Mouse (Mus musculus) thymus, postnatal 4 days (tissue): ENCODE measurements around the gene Smg9.

ENCODE experiments used
- DNase-seq: peaks from one replicate; pipeline ENCODE4 v3.0.0; 2021

Smg9 gene

DNA sequence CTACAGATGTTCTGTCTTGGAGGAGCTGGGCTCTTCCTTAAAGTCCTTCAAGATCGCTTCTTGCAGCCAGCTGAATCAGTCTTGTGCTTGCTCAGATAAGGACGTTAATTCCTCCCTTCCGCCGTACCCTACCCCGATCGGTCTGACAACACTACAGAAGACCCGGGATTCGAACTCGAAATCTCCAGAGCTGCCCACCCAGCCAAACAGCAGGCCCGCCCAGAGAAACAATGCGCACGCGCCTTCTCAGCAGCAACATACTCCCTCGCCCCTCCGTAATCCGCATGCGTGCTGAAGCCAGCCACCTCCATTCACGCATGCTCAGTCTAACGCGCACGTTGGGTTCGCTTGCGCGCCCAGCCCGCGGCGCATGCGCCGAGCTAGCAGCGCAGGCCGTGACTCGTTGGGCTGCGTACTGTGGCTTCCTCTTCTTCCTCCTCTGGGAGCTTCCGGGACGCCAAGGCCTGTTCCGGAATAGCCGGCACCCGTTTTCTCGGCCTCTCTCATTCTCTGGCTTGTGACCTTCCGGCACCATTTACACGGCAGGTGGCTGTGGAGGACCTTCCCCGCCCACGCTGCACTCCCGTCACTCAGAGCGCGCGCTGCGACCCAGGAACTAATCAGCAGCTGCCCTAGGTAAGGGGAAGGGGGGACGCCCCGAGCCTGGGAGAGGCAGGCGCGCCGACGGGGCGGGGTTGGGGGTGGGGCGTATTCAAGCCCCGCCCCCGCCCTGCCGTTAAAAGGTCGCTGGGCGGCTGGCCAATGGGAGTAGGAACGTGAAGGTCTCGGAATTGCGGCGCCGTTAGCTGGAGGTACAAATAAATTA is at the start of gene Smg9:
Smg9 (plus strand) TSS at position 364 of the 826 bp plus-strand sequence.
- peak; percentile 97 for DNase-seq

- DNase-seq = no peak
Measured at GRCm38 (mm10) chr7:24355646-24356045, 43.8 kb upstream of the Smg9 start.

DNA sequence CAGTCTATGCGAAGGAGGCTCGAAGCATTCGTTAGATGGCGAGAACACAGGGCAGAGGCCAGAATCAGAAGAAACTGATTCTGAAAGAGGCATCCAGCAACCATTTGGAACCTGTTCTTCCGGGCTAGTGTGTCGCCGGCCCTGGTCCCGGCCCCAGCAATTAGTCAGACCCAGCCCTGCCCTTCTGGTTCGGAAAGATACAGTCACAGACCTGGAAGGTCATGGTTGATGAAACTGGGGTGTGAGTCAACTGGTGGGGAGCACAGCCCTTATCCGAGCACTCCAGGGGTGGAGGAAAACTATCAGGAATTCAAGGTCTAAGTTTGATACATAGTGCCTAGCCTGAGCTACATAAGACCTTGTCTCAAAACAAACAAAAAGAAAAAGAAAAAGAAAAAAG is 43.3 kb upstream of the Smg9 start:
- DNase-seq = no peak

GRCm38 (mm10) chr7:24357899-24358298 is 41.5 kb upstream of the Smg9 start:
- peak; percentile 73 for DNase-seq

DNA sequence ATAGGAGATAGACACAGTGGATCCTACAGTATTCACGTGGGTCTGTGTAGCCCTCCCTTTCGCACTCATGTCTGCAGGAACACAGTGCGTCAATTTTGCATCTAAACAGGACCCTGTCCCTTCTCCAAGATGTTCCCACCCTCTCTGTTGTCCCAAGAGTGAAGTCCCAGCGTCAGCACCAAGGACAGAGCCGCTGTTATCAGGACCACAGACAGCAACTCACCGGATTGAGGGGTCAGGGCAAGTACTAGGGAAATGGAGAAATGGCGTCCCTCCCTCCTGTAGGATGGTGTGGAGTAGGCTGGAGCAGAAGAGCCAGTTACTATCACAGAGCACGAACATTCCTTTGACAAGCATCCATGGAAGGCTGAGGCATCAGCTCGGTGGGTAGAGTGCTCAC is 40.1 kb upstream of the Smg9 start:
- DNase-seq = peak; percentile 58

GRCm38 (mm10) chr7:24361001-24361400 is 38.4 kb upstream of the Smg9 start:
- DNase-seq = peak; percentile 42

DNA sequence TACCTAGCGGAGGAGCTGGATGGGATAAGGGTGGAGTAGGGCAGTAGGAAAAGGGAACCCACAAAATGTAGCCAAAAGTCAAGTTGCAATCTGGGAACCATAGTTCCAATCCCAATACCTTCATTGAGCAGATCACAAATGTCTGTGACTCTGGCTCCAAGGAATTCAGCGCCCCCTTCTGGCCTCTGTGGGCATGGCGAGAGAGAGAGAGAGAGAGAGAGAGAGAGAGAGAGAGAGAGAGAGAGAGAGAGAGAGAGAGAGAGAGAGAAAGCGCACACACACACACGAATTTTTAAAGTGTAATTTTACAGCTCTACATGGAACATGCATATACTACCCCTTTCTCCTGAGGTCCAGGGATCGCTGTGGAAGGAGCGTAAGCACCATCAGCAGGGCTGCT is 36.2 kb upstream of the Smg9 start:
- DNase-seq = peak; percentile 86

DNA sequence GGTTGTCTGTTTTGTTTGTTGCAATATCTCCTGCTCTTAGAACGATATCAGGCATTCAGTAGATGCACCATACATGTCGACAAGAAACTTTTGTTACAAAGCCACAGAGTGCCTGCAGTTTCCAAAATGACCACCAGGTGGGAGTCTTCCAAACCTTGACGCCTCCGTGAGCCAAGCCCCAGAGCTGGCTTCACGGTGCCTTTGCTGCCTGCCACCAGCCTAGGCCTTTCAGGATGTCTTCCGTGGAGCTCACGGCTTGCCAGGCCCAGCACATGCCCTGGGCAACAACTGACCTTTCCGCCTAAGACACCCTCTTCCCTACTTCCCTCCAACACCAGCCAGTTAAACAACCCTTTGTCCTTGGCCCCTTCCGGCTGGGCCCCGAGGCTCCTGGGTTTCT is 34.6 kb upstream of the Smg9 start:
- DNase-seq = peak; percentile 95

DNA sequence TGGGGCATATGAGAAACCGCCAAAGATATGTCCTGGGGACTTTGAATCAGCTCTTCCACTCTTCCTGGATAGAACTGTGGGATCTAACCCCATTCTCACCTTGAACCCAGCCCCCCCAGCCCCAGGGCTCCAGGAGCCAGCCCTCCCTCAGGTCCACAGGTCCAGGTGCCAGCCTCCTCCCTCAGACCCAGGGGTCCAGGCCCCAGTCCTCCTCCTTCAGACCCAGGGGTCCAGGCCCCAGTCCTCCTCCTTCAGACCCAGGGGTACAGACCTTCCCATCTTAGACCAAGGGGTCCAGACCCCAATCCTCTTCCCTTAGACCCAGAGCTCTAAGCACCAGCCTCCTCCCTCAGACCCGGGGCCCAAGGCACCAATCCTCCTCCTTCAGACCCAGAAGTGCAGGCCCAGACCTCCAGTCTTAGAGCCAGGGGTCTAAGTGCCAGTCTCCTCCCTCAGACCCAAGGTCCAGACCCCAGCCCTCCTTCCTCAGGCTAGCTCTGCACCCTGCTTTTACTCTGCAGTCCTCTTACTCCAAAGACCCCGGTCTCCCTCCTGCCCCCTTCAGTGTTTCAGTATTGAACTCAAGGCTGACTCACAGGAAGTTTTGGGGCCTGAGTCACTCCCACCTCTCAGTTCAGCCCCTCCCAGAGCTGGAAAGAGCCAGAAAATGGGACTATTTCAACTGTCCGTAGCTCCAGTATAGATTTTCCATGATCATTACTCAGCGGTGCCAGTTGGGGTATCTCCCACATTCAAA is 34.0 kb upstream of the Smg9 start:
- DNase-seq = no peak

- DNase-seq = no peak
Measured at GRCm38 (mm10) chr7:24366716-24367632, 32.4 kb upstream of the Smg9 start.

DNA sequence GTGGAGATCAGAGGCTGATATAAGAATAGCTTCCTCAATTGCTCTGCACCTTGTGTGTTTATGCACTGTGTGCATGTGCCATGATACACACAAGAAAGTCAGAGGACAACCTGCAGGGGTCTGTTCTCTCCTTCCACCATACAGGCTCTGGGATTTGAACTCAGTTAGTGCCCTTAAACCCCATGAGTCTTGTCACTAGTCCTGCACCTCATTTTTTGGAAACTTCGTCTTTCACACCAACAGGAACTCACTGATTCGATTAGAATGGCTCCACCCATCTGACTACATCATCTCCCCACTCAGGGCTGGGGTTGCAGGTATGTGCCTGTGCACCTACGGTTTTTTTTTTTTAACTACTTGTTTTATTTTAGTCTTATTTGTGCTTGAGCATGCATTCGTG is 31.2 kb upstream of the Smg9 start:
- no peak for DNase-seq

DNA sequence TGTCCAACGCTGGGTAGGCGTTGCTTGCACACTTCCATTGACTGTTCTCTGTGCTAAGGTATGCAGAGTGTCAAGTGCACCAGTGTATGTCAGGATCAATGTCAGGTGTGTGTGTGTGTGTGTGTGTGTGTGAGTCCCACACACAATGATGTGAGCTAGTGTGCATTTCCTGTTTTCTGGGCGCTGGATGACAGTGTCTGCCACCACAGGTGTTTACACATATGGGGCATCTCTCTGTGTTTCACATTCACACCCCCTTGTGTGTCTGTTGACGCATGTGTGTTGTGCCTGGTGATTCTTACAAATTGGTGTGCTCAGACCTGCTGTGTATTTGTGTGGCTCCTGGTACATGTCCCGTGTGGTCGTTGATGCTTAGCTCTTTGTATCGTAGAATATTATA is 30.5 kb upstream of the Smg9 start:
- DNase-seq = peak; percentile 42

DNA sequence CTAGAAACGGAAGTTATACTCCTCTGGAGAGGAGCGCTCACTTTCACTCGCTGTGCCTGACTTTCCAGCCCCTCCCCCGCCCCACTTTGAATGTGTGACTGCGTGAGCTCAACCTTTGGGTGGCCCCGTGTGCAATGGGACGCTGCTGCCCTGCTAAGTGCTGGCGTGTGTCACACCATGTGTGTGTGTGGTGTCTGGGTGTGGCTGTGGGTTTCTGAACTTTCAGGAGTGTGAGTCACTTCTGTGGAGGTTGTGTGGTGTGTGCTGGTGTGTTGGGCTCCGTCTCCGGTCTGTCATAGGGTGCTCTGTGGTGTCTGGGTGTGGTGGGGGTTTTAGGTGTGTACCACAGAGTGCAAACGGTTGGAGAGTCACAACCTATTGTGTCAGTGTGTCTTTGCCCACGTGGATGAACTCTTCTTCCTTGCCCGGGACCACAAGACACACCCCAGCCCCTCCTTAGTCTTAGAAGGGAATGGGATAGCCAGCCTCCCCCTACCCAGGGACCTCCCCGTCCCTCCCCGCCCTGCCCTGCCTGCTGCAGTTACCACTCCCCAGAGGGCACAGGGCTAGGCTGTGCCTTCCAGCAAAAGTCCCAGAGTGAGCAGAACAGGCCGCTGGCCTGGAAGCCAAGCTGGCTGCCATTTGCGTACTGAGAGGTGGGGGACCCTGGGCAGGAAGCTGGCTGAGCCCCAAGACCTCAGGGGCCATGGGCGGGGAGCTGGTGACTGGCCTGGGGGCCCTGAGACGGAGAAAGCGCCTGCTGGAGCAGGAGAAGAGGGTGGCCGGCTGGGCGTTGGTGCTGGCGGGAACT is 29.5 kb upstream of the Smg9 start, which contains the start of gene Kcnn4:
Kcnn4 (plus strand) TSS at position 533 of the 811 bp plus-strand sequence.
- DNase-seq = peak; percentile 78

DNA sequence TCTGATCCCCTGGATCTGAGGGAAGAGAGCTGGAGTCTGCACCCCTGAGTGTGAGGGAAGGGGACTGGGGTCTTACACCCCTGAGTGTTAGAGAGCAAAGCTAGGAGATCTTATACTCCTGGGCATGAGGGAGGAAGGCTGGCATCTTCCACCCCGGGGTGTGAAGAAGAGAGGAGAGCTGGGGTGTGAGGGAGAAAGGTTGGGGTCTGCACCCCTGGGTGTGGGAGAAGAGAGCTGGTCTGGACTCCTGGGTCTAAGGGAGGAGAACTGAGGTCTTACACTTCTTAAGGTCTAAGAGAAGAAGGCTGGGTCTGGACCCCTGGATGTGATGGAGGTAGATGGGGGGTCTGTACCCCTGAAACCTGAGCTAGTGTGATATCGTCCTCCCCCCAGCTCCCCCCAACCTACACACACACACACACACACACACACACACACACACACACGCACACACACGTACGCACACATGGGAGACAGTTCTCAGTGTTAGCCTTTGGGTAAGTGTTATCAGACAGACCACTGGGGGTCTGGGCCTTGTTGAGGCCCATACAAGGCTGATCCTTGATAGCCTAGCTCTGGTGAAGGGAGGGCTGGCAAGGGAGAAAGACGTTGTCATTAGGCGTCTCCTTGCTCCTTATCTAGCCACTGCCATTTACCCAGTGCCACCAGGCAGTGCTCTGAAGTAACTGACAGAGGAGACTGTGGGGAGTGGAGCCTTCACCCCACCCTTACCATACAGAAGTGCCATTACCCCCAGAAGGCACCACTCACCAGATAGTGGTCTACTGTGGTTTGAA is 28.2 kb upstream of the Smg9 start:
- peak; percentile 54 for DNase-seq

DNA sequence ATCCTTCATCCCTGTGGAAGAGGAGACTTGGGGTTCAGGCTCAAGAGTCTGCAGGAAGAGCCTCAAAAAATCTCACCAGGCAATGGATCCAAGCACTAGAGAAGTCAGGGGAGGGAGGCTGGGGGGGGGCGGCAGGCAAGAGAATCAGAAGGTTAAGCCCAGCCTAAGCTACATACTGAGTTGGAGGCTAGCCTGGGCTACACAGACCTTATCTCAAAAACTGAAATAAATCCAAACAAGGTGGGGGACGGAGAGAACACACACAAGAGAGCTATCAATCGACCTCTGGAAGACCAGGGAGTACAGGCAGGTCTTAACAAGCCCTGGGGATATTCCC is 27.6 kb upstream of the Smg9 start:
- DNase-seq = peak; percentile 39

DNA sequence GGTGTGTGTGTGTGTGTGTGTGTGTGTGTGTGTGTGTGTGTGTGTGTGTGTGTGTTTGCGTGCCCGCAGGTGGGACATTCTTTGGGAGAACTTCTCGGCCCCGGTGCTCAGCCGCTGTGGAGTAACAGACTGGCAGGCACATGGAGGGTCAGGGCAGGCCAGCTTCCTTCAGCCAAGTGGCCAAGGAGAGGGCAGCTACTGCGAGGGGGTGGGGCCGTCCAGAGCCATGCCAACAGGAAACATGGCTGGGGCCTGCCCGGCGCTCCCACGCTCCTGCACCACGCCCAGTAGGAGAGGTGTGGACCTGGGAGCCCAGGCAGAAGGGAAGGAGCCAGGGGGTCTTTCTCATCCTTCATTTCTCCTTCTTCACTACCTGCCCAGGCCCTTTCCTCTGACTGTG is 27.1 kb upstream of the Smg9 start:
- peak; percentile 61 for DNase-seq

DNA sequence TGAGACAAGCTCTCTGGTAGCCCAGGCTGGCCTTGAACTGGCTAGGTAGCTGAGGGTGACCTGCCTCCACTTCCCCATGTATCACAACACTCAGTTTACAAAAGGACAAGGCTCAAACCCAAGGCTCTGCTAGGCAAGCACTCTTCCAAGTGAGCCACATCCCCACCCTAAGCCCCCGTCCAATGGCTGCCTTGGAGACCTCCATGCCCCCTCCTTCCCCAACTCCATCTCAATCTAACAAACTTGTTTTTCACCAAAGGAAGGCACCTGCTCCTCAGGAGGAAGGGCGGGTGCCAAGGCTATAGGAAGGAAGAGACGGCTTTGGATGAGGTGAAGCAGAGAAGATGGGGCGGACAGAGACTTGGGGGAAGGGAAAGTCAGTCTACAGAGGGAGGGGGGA is 26.6 kb upstream of the Smg9 start:
- peak; percentile 61 for DNase-seq

- DNase-seq = peak; percentile 87
Measured at GRCm38 (mm10) chr7:24373538-24374379, 25.7 kb upstream of the Smg9 start.

- no peak for DNase-seq
Measured at GRCm38 (mm10) chr7:24376456-24376855, 23.0 kb upstream of the Smg9 start.

DNA sequence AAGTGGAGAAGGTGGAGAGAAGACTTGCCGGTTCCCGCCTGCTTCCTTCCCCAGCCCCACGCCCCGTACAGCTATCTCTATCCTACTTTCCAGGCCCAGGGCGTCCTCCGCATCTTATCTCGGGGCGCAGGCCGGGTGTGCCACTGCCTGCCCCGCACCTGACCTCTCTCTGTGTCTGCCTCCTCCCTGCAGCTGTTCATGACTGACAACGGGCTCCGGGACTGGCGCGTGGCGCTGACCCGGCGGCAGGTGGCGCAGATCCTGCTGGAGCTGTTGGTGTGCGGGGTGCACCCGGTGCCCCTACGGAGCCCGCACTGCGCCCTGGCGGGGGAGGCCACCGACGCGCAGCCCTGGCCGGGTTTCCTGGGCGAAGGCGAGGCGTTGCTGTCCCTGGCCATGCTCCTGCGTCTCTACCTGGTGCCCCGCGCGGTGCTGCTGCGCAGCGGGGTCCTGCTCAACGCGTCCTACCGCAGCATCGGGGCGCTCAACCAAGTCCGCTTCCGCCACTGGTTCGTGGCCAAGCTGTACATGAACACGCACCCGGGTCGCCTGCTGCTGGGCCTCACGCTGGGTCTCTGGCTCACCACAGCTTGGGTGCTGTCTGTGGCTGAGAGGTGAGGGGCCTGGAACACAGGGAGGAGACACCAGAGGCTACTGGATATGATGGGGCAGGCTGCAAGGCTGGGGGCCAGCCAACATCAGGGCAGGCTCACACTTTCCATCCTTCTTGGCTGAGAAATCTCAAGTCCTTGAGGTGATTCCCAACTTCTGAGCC is 22.1 kb upstream of the Smg9 start:
- peak; percentile 90 for DNase-seq
